Mouse (Mus musculus): Measurements from ENCODE around the gene Rufy4.

- TF ChIP-seq CTCF (IDR thresholded peaks at IDR 0.05; ENCODE audit: borderline replicate concordance, insufficient read depth, low read depth, low read length), result peak; percentile 39; the same call in 1 of the 2 replicates
- no peak for TF ChIP-seq POLR2A (IDR thresholded peaks at IDR 0.05; ENCODE audit: borderline replicate concordance, insufficient read depth, low read length)
These were observed 48.0 kb upstream of the Rufy4 start for GRCm38 (mm10) chr1:74077353-74077752.
